Mouse (Mus musculus) monocyte, adult 5-6 weeks (primary cell): ENCODE results near the gene Strn3. TPM values are rescaled to one million over a fixed set of nuclear protein-coding genes. Genes with fewer than 3 reads are reported as not detected.
"Not testable (repeated sequence)": the region's sequence is repeated elsewhere in the genome, so short reads cannot be mapped to it uniquely, and the experiment has no call there.

Experiments
- ATAC-seq: fragments of 153-309, 156-312 bp; replicated peaks from 2 replicates; pipeline ENCODE4 v1.8.0; 2017; ENCODE audit warnings: mild to moderate bottlenecking; ENCODE audit not compliant: low TSS enrichment, insufficient number of reproducible peaks, severe bottlenecking, poor library complexity, low FRiP score
- total RNA-seq: library from RNA; stranded (forward); fragments of 200-1000, 200-491, 200-594 nt; gene quantifications from 3 replicates; pipeline ENCODE4 v1.2.3, GENCODE M21; 2017

The Strn3 gene
- total RNA-seq, 1 experiment from 2014 or later = 96.7 TPM

GRCm38 (mm10) chr12:51696157-51696556 is 4.5 kb upstream of the Strn3 start:
- no peak for ATAC-seq

GRCm38 (mm10) chr12:51694966-51695365 is 3.3 kb upstream of the Strn3 start:
- ATAC-seq = no peak

GRCm38 (mm10) chr12:51694096-51694495 is 2.4 kb upstream of the Strn3 start:
- no peak for ATAC-seq

GRCm38 (mm10) chr12:51693419-51693818 is 1.7 kb upstream of the Strn3 start:
- no peak for ATAC-seq

- not testable (repeated sequence) for ATAC-seq
Observed at GRCm38 (mm10) chr12:51692870-51693269, 1.2 kb upstream of the Strn3 start.

- ATAC-seq = peak; percentile 30
Observed at GRCm38 (mm10) chr12:51690893-51691844, 528 bp downstream of the Strn3 start, which contains the start of gene Ap4s1. TSS of gene Ap4s1 (plus strand) at chr12:51691033.

- ATAC-seq = no peak
Observed at GRCm38 (mm10) chr12:51688546-51688945, 3.2 kb downstream of the Strn3 start.

- peak; percentile 93 for ATAC-seq
Observed at GRCm38 (mm10) chr12:51678844-51679243, 12.9 kb downstream of the Strn3 start.

- no peak for ATAC-seq
Observed at GRCm38 (mm10) chr12:51676442-51676841, 15.3 kb downstream of the Strn3 start.

GRCm38 (mm10) chr12:51673270-51673669 is 18.4 kb downstream of the Strn3 start:
- ATAC-seq = no peak

GRCm38 (mm10) chr12:51671231-51671891 is 20.3 kb downstream of the Strn3 start:
- ATAC-seq = no peak

- peak; percentile 53; the same call in 1 of the 2 replicates for ATAC-seq
Observed at GRCm38 (mm10) chr12:51666708-51667430, 24.8 kb downstream of the Strn3 start.

- ATAC-seq = no peak
Observed at GRCm38 (mm10) chr12:51663908-51664307, 27.8 kb downstream of the Strn3 start.

GRCm38 (mm10) chr12:51663011-51663410 is 28.7 kb downstream of the Strn3 start:
- no peak for ATAC-seq

GRCm38 (mm10) chr12:51655944-51656465 is 35.7 kb downstream of the Strn3 start:
- ATAC-seq = no peak

- ATAC-seq = not testable (repeated sequence)
Observed at GRCm38 (mm10) chr12:51649401-51649800, 42.3 kb downstream of the Strn3 start.

GRCm38 (mm10) chr12:51641871-51642270 is 49.8 kb downstream of the Strn3 start:
- no peak for ATAC-seq

- ATAC-seq = no peak
Observed at GRCm38 (mm10) chr12:51636689-51637470, 54.8 kb downstream of the Strn3 start.
